Mouse (Mus musculus) neural tube, embryonic 13.5 days (tissue): ENCODE data around the gene Polr3a. TPM values are rescaled to one million over a fixed set of nuclear protein-coding genes. Genes with fewer than 3 reads are reported as not detected.
A peak's percentile ranks its signal among the peaks of the same experiment; 100 is the strongest.

Experiments
- ATAC-seq: fragments of 200-750 bp; cut with Nextera tagmentation; 2 replicates; pipeline ENCODE4 v1.8.0; 2017; ENCODE audit warnings: low read depth, mild to moderate bottlenecking, moderate TSS enrichment, moderate library complexity
- H3K27ac ChIP-seq: fragments of 300-500 bp; sonication (generic); replicated peaks from 2 replicates; pipeline ENCODE4 v1.5.1; 2015; ENCODE audit warnings: moderate library complexity, mild to moderate bottlenecking, inconsistent platforms
- H3K27me3 ChIP-seq: fragments of 300-500 bp; sonication (generic); 2 replicates; pipeline ENCODE4 v1.6.1; 2015; ENCODE audit warnings: mild to moderate bottlenecking, inconsistent platforms
- H3K36me3 ChIP-seq: fragments of 300-500 bp; sonication (generic); 2 replicates; pipeline ENCODE4 v1.6.1; 2015; ENCODE audit warnings: mild to moderate bottlenecking, inconsistent platforms
- H3K4me1 ChIP-seq: fragments of 300-500 bp; sonication (generic); replicated peaks from 2 replicates; pipeline ENCODE4 v1.6.1; 2015; ENCODE audit warnings: inconsistent platforms
- H3K4me2 ChIP-seq: fragments of 300-500 bp; sonication (generic); 2 replicates; pipeline ENCODE4 v1.6.1; 2015; ENCODE audit warnings: inconsistent platforms, mild to moderate bottlenecking, moderate library complexity
- H3K4me3 ChIP-seq: fragments of 300-500 bp; sonication (generic); 2 replicates; pipeline ENCODE4 v1.5.1; 2015; ENCODE audit warnings: mild to moderate bottlenecking, inconsistent platforms
- H3K9ac ChIP-seq: fragments of 300-500 bp; sonication (generic); 2 replicates; pipeline ENCODE4 v1.6.1; 2015; ENCODE audit warnings: moderate library complexity, mild to moderate bottlenecking, inconsistent platforms
- H3K9me3 ChIP-seq: fragments of 300-500 bp; sonication (generic); 2 replicates; pipeline ENCODE4 v1.6.1; 2016; ENCODE audit warnings: inconsistent platforms
- WGBS: fragments of 180-500 bp; shearing (Covaris S2); methylation state at CpG from one replicate; pipeline ENCODE4 v1.1.7; 2015; 5-methylcytosine and 5-hydroxymethylcytosine counted together
- polyA plus RNA-seq: library from polyadenylated mRNA; unstranded; fragments of >200 nt; fragmentation: Nextera tagmentation; extraction: Ambion mirVana; gene quantifications from 2 replicates; pipeline ENCODE4 v1.2.1, GENCODE M21; 2015

The Polr3a gene
- polyA plus RNA-seq, 1 experiment from 2014 or later: 18.3 TPM

- Histone ChIP-seq H3K4me3 (no peak overlapping the region), H3K36me3 (no peaks in the 10 kb centered on the region), H3K27me3 (no peaks in the 10 kb centered on the region), H3K4me1 (peaks cover 28% of the 10 kb centered on the region), H3K9me3 (0 out of 2 replicates have a peak, but pooled peaks cover 6% of the 10 kb centered on the region), H3K27ac (no peak overlapping the region), H3K4me2 (peak overlapping the region; percentile 45), H3K9ac (peak overlapping the region; percentile 52)
- 12% methylated on average over 18 of the region's 18 CpGs for WGBS
- no peak for ATAC-seq
Observed at GRCm38 (mm10) chr14:24508070-24508773, 21.4 kb upstream of the Polr3a start.

GRCm38 (mm10) chr14:24507452-24508069, 20.7 kb upstream of the Polr3a start:
- H3K4me3 ChIP-seq: no peak overlapping the region
- peak overlapping the region; percentile 13; the same call in 1 of the 2 replicates for H3K27ac ChIP-seq
- peak overlapping the region; percentile 52; the same call in 1 of the 2 replicates for H3K9ac ChIP-seq
- no peaks in the 10 kb centered on the region for H3K27me3 ChIP-seq
- H3K4me1 ChIP-seq: peaks cover 27% of the 10 kb centered on the region
- H3K9me3 ChIP-seq: 0 out of 2 replicates have a peak, but pooled peaks cover 6% of the 10 kb centered on the region
- H3K36me3 ChIP-seq: no peaks in the 10 kb centered on the region
- ATAC-seq: 0 out of 2 replicates have a peak, but pooled peaks have one; percentile 45
- 17% methylated on average over 14 of the region's 14 CpGs for WGBS
- no peak overlapping the region for H3K4me2 ChIP-seq

- Histone ChIP-seq H3K27me3 (no peaks in the 10 kb centered on the region), H3K4me1 (peaks cover 14% of the 10 kb centered on the region), H3K27ac (peak overlapping the region; percentile 96), H3K9ac (peak overlapping the region; percentile 70), H3K36me3 (peaks cover 35% of the 10 kb centered on the region), H3K4me3 (no peak overlapping the region), H3K9me3 (no peaks in the 10 kb centered on the region), H3K4me2 (peak overlapping the region; percentile 40; the same call in 1 of the 2 replicates)
- 0 out of 2 replicates have a peak, but pooled peaks have one; percentile 19 for ATAC-seq
- 33% methylated on average over 4 of the region's 4 CpGs for WGBS
Observed at GRCm38 (mm10) chr14:24501256-24501655, 14.4 kb upstream of the Polr3a start.

GRCm38 (mm10) chr14:24500845-24501186, 14.0 kb upstream of the Polr3a start:
- Histone ChIP-seq H3K9ac (peak overlapping the region; percentile 70), H3K27me3 (no peaks in the 10 kb centered on the region), H3K4me2 (peak overlapping the region; percentile 40), H3K27ac (peak overlapping the region; percentile 96), H3K4me1 (peaks cover 14% of the 10 kb centered on the region), H3K4me3 (no peak overlapping the region), H3K36me3 (peaks cover 39% of the 10 kb centered on the region), H3K9me3 (no peaks in the 10 kb centered on the region)
- ATAC-seq: no peak
- WGBS: 9% methylated on average over 8 of the region's 8 CpGs

GRCm38 (mm10) chr14:24500091-24500844, 13.4 kb upstream of the Polr3a start:
- Histone ChIP-seq H3K36me3 (peaks cover 44% of the 10 kb centered on the region), H3K4me1 (peaks cover 14% of the 10 kb centered on the region), H3K27ac (peak overlapping the region; percentile 96), H3K27me3 (no peaks in the 10 kb centered on the region), H3K4me3 (no peak overlapping the region), H3K9me3 (no peaks in the 10 kb centered on the region), H3K9ac (peak overlapping the region; percentile 70), H3K4me2 (peak overlapping the region; percentile 40)
- 18% methylated on average over 18 of the region's 18 CpGs for WGBS
- ATAC-seq: peak; percentile 80

- 31% methylated on average over 9 of the region's 9 CpGs for WGBS
- Histone ChIP-seq H3K27ac (peak overlapping the region; percentile 65; the same call in 1 of the 2 replicates), H3K36me3 (peaks cover 52% of the 10 kb centered on the region)
Observed at GRCm38 (mm10) chr14:24499478-24499877, 12.6 kb upstream of the Polr3a start.

GRCm38 (mm10) chr14:24498561-24499255, 11.8 kb upstream of the Polr3a start:
- H3K4me2 ChIP-seq: no peak overlapping the region
- no peak overlapping the region for H3K4me3 ChIP-seq
- no peaks in the 10 kb centered on the region for H3K9me3 ChIP-seq
- ATAC-seq: no peak
- no peaks in the 10 kb centered on the region for H3K27me3 ChIP-seq
- H3K9ac ChIP-seq: no peak overlapping the region
- 66% methylated on average over 5 of the region's 5 CpGs for WGBS
- peak overlapping the region; percentile 42; the same call in 1 of the 2 replicates for H3K27ac ChIP-seq
- H3K36me3 ChIP-seq: peaks cover 60% of the 10 kb centered on the region
- peaks cover 25% of the 10 kb centered on the region for H3K4me1 ChIP-seq

More at GRCm38 (mm10) chr14:24499478-24499877, 12.6 kb upstream of the Polr3a start:
- peaks cover 17% of the 10 kb centered on the region for H3K4me1 ChIP-seq
- no peaks in the 10 kb centered on the region for H3K27me3 ChIP-seq
- H3K4me3 ChIP-seq: no peak overlapping the region
- no peak for ATAC-seq
- no peaks in the 10 kb centered on the region for H3K9me3 ChIP-seq
- H3K4me2 ChIP-seq: no peak overlapping the region
- H3K9ac ChIP-seq: no peak overlapping the region

- Histone ChIP-seq H3K27me3 (no peaks in the 10 kb centered on the region), H3K9ac (no peak overlapping the region), H3K4me3 (no peak overlapping the region), H3K9me3 (no peaks in the 10 kb centered on the region), H3K27ac (no peak overlapping the region), H3K4me1 (peaks cover 37% of the 10 kb centered on the region), H3K4me2 (no peak overlapping the region), H3K36me3 (peaks cover 72% of the 10 kb centered on the region)
- 89% methylated on average over 1 of the region's 1 CpGs for WGBS
- ATAC-seq: no peak
Observed at GRCm38 (mm10) chr14:24497443-24497842, 10.6 kb upstream of the Polr3a start.

- H3K9me3 ChIP-seq: no peaks in the 10 kb centered on the region
- H3K4me1 ChIP-seq: peaks cover 41% of the 10 kb centered on the region
- H3K9ac ChIP-seq: no peak overlapping the region
- WGBS: 94% methylated on average over 1 of the region's 1 CpGs
- no peaks in the 10 kb centered on the region for H3K27me3 ChIP-seq
- no peak overlapping the region for H3K4me3 ChIP-seq
- no peak overlapping the region for H3K27ac ChIP-seq
- H3K36me3 ChIP-seq: peaks cover 77% of the 10 kb centered on the region
- no peak for ATAC-seq
- H3K4me2 ChIP-seq: no peak overlapping the region
Observed at GRCm38 (mm10) chr14:24496507-24496906, 9.6 kb upstream of the Polr3a start.

- Histone ChIP-seq H3K4me1 (peaks cover 37% of the 10 kb centered on the region), H3K9me3 (no peaks in the 10 kb centered on the region), H3K4me2 (peak overlapping the region; percentile 79; the same call in 1 of the 2 replicates), H3K27me3 (no peaks in the 10 kb centered on the region), H3K9ac (peak overlapping the region; percentile 49), H3K27ac (no peak overlapping the region), H3K36me3 (peaks cover 63% of the 10 kb centered on the region), H3K4me3 (no peak overlapping the region)
- 88% methylated on average over 9 of the region's 9 CpGs for WGBS
- no peak for ATAC-seq
Observed at GRCm38 (mm10) chr14:24493256-24493655, 6.4 kb upstream of the Polr3a start.

- peaks cover 44% of the 10 kb centered on the region for H3K36me3 ChIP-seq
- H3K9ac ChIP-seq: peak overlapping the region; percentile 97
- H3K27me3 ChIP-seq: no peaks in the 10 kb centered on the region
- H3K4me3 ChIP-seq: peak overlapping the region; percentile 89
- H3K9me3 ChIP-seq: no peaks in the 10 kb centered on the region
- peak; percentile 21; the same call in 1 of the 2 replicates for ATAC-seq
- H3K27ac ChIP-seq: peak overlapping the region; percentile 87
- 5% methylated on average over 11 of the region's 11 CpGs for WGBS
- H3K4me2 ChIP-seq: peak overlapping the region; percentile 79
- H3K4me1 ChIP-seq: peaks cover 37% of the 10 kb centered on the region
Observed at GRCm38 (mm10) chr14:24491266-24491981, 4.6 kb upstream of the Polr3a start.
